Mouse (Mus musculus): ENCODE data around the gene Rassf3.
A peak's percentile ranks its signal among the peaks of the same experiment; 100 is the strongest.

Rassf3 gene

DNA sequence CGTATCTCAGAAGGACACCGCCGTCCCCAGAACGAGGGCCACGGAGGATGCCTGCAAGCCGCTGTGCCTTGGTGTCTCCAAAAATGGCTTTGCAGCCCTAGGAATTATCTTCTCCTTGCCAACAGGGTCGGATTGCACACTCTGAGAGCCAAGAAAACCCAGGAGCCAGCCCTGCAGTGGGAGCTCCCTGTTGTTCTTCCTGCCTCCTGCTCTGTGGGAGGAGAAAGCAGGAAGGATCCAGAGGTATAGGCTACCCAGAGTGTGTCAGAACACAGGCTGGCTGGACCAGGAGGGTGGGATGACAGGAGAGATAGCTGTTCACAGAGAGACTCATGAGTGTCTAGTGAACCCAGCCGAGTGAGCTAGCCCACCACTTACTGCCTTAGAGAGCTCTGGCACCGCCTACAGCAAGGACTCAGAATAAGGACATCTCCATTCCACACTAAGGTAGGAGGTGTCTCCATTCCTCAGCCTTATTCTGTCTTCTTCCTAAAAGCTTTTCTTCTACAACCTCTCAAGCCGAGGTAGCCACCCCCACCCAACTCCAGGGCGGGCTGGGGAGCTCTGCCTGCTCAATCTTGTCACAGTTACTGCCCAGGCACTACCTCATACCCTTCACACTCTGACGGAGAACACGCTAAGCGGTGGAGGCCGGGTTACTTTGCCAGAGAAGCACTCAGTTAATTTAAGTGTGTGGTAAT is 48.0 kb downstream of the Rassf3 start:
- DNase-seq = no peak

DNA sequence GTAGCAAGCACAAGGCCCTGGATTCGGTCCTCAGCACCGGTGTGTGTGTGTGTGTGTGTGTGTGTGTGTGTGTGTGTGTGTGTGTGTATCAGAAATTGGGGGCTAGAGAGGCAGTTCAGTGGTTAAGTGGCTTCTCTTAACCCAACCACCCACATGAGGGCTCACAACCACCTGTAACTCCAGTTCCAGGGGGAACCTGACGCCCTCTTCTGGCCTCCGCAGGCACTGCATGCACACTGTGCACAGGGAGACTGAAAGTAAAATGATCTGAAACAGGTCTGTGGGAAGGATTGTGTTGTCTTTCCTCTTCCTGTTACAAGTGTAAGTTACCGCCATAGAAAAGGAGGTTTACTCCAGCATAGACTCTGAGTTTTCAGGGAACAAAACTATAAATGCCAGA is 49.0 kb downstream of the Rassf3 start:
- peak; percentile 48 for DNase-seq

DNA sequence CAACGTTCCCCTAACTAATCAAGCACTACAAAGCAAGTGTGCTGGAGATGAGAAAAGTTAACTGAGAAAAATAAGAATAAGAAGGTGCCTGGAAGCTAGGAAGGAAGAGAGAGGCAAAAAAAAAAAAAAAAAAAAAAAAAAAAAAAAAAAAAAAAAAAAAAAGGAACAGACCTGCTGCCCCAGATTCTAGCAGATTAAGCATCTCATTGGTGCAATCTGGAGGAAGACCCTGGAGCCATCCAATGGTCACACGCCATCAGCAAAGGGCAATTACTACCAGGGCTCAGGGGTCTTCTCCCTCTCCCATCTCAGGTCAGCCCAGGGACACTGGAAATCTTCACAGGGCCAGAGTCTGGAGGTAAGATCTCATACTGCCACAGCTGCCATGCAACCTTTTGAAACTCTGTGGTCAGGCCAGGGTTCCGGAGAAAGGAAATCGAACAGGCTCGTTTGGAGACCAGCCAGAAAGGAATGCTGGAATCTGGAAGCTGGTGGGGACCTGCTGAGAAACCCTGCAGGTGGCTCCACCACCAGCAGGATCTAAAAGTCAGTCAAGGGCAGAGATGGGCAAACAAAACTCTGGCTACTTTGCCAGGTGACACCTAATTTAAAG is 49.6 kb downstream of the Rassf3 start:
- no peak for DNase-seq

DNA sequence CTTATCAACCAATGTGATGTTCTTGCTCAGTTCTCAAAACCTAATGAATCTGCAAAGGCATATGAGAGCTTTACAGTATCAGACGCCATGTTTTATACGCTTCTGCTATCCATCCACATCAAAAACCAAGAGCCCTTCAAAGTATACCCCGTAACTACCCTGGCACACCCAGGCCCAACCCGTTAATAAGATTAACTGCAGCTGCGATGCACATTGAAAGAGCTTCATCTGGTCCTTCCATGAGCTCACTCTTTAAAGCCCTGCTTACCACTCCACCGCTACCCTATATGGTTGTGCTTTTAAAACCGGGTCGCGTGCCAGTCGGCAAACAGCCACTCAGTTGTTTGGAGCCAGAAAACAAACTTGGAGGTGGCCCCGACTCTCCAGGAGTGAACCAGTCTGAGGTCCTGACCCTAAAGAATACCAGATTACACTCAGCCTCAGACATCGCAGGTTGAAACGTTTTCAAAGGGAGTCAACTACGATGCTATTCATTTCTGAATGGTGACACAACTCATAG is 50.6 kb downstream of the Rassf3 start:
- no peak for DNase-seq

DNA sequence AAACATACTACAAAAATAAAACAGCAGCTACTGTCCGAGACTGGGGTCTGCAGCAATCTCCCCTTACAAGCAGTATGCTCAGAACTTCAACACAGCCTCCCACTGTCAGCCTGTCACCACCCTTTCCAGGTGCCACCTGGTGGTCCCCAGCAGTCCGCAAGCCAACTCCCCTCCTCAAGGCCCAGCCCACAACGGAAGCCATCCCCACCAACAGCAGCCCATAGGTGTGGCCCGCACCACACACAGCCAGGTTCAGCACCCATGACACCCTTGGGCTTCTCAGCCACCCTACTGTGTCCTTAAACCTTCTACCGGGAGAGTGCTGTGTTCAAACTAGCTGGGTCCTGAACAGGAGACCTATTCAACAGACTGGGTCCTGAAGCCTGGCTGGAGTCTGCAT is 51.1 kb downstream of the Rassf3 start:
- DNase-seq = no peak

DNA sequence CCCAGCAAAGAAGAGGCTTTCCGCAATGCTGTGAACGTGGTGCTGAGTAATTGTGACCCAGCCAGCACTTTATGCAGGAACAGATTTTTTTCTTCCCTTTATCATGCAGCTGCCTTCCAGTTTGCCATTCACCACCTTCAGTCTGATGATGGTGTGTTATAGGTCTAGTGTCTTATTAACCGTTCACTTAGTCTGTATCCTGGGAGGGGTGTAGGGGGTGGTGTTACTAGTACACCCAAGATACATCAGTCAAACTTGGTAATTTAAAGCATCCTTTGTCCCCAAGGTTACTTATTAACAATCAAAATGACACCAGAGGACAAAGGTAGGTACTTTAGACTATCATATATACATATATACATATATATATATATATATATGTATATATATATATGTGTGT is 51.7 kb downstream of the Rassf3 start:
- no peak for DNase-seq

DNA sequence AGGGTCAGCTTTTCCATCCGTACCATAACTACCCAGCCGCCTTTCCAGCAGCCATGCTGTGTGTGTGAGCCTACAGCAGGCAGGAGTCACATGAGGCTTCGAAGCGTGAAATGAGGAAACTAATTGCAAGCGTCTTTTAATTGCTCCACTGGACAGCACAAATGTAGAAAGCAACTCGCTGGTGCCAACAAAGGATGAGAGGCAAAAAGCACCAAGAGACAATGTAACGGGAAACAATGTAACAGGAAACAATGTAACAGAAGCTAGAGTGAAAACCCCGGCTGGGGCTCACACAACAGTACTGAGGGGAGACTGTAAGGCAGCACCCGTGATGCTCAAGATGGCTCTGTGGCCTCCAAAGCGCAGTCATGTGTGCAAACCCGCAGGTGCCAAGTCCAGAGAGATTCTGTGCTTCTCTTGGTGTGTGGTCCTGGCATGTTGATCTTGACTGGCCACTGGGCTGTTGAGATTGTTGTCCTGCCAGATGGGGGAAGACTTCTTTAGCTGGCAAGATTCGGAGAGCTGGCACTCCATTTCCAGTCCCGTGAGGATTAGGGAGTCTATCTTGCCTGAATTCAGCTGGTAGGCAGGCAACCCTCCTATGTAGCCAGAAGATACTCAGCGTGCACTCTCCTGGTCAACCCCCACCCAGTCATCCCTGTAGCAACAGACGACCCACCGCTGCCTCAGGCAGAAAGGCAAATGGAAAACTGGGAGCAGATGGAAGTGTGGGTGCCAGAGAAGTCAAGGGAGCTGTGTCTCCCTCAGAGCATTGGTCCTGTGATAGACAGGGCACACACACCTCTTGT is 52.4 kb downstream of the Rassf3 start:
- no peak for DNase-seq

DNA sequence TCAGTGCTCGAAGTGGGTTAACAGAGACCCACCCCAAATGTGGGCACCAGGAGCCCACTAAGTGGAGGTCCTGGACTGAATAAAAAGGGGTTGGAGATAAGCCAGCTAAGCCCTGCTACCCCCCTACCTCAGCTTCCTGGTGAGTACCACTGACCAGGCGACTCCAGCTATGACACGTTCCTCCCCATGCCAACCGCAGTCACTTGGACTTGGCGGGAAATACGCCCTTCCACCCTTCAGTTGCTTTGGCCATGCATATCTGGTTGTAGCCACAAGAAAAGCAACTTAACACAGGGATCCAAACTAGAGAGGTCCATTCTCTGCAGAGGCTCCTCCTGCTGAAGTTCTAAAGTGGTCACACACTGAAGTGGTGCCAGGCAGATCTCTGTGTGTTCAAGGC is 53.9 kb downstream of the Rassf3 start:
- no peak for DNase-seq

DNA sequence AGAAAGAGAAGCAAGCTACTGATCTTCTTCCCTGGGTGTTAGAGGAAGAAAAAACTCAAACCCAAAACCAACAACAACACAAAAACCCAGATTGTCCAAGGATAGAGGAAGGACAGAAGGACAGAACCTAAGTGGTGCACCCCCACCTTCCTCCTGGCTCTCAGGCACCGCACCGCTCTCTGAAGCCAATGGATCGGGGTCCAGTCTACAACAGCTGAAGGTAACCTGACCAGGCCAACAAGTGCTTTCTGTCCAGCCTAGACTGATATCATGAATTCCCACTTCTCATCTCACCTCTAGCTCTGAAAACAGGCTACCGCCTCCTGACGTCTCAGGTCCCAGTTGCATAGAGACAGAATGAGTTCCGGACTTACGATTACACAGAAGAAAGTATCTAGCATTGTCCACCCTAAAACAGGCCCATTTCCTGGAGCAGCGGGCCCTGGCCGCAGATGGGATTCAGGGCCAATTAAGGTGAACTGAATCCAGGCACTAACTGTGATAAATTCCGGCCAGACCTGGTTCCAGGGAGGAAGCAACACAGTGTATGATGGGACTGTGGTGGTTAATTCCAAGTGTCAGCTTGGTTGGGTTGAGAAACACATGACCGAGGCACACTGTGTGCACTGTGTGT is 54.4 kb downstream of the Rassf3 start:
- no peak for DNase-seq

DNA sequence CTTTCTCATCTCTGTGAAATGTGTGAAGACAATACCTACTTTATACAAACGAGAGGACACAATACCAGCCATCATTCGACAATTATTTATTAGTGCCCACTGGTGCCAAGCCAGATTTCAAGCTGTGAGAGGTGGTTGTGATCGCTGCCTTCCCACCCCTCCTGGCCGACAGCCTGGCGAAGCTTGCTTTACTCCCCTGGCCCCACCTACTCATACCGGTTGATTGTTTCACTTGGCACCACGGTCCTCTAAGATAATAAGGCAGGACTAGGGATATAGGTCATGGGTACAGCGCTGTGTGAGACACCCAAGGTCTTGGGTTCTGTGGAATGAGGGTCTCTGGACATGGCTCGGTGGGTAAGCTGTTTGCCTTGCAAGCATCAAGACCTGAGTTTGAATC is 55.1 kb downstream of the Rassf3 start:
- DNase-seq = no peak

DNA sequence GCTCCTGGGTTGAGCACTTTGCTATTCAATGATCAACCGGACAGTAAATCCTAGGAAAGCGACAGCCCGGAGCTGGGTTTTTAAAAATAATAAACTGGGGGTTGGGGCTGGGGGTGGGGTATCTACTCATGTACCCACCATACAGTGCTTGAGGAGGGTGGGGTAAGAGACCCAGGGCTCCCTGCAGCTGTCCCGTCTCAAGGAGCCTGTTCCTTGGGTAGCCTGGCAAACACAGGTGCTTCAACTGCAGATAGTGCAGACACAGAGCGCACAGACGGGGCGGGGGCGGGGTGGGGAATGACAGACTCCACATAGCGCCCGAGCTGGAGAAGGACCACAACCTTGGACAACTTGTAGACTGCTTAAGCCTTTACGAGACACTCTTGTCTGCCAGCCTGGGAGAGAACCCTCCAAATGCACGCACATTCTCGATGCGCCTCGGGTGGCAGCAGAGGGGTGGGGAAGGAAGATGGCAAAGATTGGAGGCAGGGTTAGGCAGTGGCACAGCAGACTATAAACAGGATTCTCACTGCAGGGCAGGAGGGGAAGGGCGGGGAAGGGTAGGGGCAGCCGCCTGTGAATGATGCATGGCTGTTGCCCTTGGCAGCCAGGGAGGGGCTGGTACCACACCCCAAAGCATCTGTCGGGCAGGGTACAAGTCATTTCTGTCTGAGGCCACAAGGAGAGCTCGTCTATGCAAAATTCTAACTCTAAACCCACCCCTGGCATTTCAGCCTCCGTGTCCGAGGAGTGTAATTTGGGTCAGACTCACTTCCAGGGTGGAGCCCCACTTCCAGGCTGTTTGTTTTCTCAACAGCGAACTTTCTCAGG is 56.3 kb downstream of the Rassf3 start:
- DNase-seq = no peak

DNA sequence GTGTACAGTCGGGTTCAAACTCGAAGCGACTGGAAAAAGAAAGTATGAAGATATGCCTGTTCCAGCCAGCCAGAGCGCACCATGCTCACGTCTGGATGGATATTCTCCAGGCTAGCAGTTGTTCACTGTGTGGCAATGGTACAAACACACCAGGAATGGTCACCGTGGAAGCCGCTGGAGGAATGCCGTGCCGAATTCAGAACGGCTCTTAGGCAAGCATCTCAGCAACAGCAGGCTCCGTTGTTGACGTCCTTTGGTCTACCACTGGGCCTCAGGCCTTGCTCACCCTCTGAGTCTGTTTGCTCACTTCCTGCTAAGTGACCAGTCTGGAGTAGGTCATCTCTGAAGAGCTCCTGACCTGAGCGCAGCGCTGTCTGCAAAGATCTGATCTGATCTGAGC is 57.3 kb downstream of the Rassf3 start:
- no peak for DNase-seq

DNA sequence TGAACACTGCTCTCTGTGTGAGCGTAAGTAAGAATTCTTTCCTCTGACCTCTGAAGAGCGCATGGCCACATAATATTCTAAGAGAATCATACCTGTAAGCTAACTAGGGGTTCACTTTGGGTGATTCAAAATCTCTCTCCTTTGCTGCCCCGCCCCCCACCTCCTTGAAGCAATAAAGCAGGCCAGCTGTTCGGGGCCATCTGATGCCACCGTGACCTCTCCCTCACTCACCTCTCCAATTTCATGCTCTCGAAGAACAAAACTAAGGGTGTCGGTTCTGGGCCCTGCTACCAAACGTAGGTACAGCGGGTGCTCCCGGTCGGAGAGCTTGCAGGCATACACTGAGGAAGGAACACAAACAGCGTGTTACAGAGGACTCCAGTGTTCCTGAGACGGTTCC is 62.0 kb downstream of the Rassf3 start:
- no peak for DNase-seq

DNA sequence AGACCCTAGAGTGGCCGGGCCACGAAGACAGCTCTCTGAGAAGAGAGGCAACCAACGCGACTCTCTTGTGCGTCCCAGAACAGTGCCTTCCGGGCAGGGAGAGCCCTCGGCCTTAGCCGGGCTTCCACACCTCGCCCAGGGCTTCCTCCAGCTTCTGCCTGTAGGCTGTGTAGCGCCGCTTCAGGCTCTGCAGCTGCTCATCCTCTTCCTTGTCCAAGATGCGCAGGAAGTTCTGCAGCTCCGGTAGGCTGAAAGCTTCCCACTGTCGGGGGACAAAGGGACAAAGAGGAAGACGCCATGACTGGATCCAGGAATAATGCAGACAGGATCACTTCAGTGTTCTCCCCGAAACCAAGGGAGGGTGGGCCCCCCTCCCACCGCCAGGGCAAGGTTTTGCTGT is 63.3 kb downstream of the Rassf3 start:
- DNase-seq = no peak

DNA sequence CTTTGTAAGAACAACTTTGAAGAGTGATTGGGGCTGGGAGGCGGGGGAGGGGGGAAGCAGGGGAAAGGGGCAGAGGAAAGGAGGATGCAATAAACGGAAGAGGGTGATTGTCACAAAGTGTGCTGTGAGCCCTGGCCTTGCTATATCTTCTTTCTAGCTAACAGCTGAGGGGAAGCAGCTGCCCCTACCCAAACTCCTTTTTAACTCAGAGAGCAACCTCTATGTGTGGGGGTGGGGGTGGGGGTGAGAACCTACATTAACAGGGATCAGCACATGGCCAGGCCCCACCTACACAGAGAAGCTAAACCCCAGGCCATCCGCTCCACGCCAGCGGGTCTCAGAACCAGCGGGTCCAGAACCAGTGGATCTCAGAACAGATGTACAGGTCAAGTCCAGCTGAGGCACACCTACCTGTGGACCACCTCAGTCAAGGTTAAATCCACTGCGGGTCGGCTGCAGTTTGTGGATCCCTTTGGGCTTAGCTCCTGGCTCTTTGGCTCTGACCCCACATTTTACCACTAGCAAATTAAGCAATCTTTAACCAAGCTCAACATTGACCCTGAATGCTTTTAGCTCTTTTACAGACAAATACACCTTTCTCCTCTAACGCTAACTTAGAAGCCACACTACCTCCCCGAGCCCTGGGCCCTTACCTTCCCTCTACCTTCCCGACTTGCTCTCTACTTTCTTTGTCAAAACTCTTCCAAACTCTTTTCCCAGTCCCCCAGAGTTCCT is 64.3 kb downstream of the Rassf3 start:
- DNase-seq = no peak

DNA sequence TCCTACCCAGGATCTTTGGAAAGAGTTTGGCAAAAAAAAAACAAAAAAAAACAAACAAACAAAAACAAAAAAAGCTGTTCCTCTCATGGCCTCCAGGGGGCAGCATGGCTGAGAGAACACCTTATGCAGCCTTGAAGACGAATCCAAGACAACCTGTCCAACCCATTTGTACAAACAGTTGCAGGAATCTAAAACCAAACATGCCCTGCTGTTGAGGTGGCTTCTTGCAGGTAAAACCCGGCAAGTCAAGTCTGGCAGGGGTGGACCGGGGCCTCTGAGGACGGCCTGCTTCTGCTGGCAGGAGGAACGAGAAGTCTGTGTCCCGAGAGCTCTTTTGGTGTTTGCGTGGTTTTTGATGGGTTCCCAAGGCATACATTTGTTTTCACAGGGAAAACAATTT is 66.4 kb downstream of the Rassf3 start:
- no peak for DNase-seq

DNA sequence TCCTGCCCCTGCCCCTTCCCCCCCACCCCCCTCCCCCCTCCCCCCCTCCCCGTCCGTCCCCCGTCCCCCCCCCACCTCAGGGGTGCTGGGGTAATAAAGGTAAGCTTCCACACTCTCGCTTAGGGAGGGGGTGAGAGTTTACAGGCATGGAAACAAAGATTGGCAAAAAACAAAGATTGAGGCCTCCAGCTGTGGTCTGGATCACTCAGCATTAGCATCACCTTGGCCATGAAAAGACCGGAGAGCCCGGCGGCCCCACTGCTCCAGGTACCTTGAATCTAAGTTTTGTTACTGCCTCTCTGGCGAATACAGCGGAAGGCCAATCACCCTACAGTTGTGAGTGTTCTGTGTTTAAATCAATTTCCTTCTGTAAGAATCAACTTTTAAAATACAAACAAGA is 72.2 kb downstream of the Rassf3 start:
- DNase-seq = no peak

DNA sequence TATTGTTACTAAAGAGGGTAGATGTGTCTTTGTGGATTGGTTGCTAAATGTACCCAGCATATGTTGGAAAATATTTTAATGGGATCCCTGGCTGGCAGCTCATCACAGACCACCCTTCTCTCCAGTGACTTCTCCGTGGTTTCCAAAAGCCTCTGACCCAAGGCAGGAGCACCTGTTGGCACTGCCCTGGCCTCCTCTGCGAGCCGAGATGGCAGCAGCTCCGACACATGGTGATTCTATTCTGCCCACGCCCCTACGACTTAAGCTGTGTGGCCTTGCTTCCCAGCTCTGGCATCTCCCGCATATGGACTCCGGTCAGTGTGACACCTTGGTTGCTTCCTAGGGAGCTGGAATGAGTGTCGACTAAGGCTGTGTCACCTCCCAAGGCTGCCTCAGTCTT is 73.0 kb downstream of the Rassf3 start:
- DNase-seq = no peak

DNA sequence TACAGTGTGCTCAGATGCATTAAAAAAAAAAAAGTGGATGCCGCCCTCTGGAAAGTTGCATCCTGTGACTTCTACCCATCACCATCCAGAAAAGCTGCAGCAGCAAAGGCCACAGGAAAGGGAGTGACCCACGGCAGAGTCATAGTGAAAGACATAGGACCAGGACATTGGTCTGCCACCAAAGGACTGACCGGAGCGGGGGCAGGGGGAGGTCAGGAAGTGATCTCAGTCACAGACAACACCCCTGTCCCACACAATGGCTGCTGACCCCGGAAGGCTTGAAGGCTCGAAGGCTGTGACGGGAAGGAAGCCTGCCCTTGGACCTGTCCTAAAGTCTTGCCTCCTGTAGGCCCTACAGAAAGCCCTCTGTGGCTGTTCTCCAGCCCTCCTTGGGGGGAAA is 75.1 kb downstream of the Rassf3 start:
- no peak for DNase-seq

DNA sequence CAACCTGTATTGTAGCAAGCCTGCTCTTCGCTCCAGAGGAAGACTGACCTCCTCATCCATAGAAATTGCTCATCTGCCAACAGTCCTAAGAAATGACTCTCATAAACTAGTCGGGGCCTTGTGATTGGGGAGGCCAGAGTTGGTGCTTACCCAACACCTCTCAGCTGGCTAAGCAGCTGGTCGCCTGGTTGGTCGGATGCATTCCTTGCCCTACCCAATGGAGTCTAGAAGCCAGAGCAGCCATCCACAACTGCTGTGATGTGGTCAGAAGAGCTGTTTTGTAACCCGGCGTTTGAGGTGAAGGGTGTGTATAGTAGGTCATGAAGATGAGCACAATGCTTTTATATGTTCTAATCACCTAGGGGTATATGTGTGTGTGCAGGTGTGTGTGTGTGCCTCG is 77.5 kb downstream of the Rassf3 start:
- no peak for DNase-seq

DNA sequence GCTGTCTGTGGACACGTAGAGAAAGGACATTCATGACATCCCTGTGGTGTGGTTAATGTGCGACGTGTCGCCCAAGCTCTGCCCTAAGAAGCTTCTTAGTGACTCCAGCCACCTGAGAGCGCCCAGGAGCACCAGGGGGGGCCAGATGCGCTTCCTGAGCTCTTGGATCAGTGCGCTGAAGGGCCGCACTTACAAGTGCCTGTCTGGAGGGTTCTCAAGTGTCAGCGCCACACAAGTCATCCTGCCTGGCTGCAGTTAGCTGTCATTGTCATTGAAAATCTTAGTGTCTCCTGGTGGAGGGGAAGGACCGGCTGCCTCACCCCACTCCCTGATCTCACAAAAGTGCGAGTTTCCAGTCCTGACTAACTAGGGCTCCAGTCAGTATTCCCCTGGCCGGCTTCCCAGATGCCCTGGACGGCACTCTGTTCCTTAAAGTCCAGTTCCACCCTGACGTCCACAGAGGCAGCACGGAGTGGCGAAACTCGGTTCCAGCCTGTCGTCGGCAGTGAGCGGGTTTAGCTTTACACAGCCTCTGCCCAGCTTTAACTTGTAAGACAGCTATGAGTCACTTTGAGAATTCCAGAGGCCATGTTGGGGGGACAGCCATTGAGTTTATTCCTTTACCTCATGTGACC is 80.5 kb downstream of the Rassf3 start:
- DNase-seq = no peak

Data from right cerebral cortex, postnatal 14 days (tissue).